ENCODE assay signal across 20 mouse cellular contexts in the genomic region with DNA sequence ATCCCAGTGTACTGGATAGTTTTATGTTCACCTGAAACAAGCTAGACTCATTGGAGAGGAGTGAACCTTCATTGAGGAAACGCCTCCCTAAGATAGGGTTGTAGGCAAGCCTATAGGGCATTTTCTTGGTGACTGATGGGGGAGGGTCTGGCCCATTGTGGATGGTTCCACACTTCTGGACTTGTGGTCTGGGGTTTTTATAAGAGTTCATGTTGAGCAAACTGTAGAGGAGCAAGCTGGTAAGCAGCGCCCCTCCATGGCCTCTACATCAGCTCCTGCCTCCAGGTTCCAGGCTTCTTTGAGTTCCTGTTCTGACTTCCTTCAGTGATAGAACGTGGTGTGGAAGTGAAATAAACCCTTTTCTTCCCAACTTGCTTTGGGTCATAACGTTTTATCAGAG.
"Had no signal": no experiment of that assay in that cellular context is flagged by ENCODE, and none has a peak within 500 bp of the region (broad histone marks: within the 10 kb centered on the region; RNA-seq: fewer than 3 reads in every experiment).

No protein-coding gene starts in this region.

- ATAC-seq: midbrain, embryonic 15.5 days had no signal

- H3K36me3 ChIP-seq: kidney, embryonic 15.5 days; liver, embryonic 13.5 days; midbrain, embryonic 12.5 days; midbrain, embryonic 15.5 days; neural tube, embryonic 13.5 days; stomach, embryonic 15.5 days had no signal

- H3K4me1 ChIP-seq: midbrain, embryonic 15.5 days had no signal

- H3K27ac ChIP-seq: kidney, embryonic 15.5 days; left cerebral cortex, adult 2 months; liver, embryonic 13.5 days; midbrain, embryonic 12.5 days; midbrain, embryonic 15.5 days; neural tube, embryonic 13.5 days; stomach, embryonic 15.5 days had no signal

- H3K27me3 ChIP-seq: midbrain, embryonic 15.5 days; stomach, embryonic 15.5 days had no signal

- H3K4me3 ChIP-seq: kidney, embryonic 15.5 days; left cerebral cortex, adult 2 months; liver, embryonic 13.5 days; midbrain, embryonic 12.5 days; midbrain, embryonic 15.5 days; myocyte; neural tube, embryonic 13.5 days; stomach, embryonic 15.5 days had no signal

- DNase-seq: kidney, adult 18-20 months; kidney, postnatal 10 days; kidney, postnatal 4 days; layer of hippocampus, adult 9-11 months; layer of hippocampus, postnatal 36 days; liver, embryonic 13.5 days; lung, adult 2 months; lung, postnatal 14 days; lung, postnatal 4 days; retina, postnatal 1 day; right cerebral cortex, postnatal 25 days; spleen, adult 18-20 months; thymus, postnatal 25 days had no signal
